11 mouse cellular contexts compared by ENCODE assay signal in genomic region chr1:51758326-51759109, GRCm38 (mm10).
DNase-seq lines count a peak whose midpoint lies in the region; ATAC-seq and TF ChIP-seq lines count a peak whose summit lies in the region.
"Had no signal": no experiment of that assay in that cellular context is flagged by ENCODE, and none has a peak within 500 bp of the region (broad histone marks: within the 10 kb centered on the region; RNA-seq: fewer than 3 reads in every experiment).

No protein-coding gene starts in this region.

- no peak overlapping the region for H3K4me2 ChIP-seq in neural tube, embryonic 14.5 days (ENCODE audit: low read depth, low read length)
- no peak overlapping the region for H3K4me2 ChIP-seq in forebrain, embryonic 14.5 days (ENCODE audit: low read length)

- intact Hi-C loops in gastrocnemius, adult 2 months (cut with DNase I), result no loop called here
- intact Hi-C loops in gastrocnemius, postnatal 36 days (cut with DNase I), result no loop called here

- H3K27ac ChIP-seq in gastrocnemius, adult 2 months, result peak overlapping the region; percentile 31; the same call in 1 of the 2 replicates
- no peak overlapping the region for H3K27ac ChIP-seq in neural tube, embryonic 14.5 days (ENCODE audit: low read depth, low read length)
- H3K27ac ChIP-seq in forebrain, embryonic 14.5 days (ENCODE audit: low read depth, low read length), result no peak overlapping the region
- H3K27ac ChIP-seq: layer of hippocampus, adult 2 months had no signal

- ATAC-seq in neural tube, embryonic 14.5 days (ENCODE audit: low read depth), result 0 out of 2 replicates have a peak, but pooled peaks have one; percentile 11
- no peak for ATAC-seq in forebrain, embryonic 14.5 days
- ATAC-seq: forebrain, postnatal 0 days had no signal

- no peak for TF ChIP-seq CTCF in gastrocnemius, adult 2 months (IDR thresholded peaks at IDR 0.05)

- H3K4me1 ChIP-seq in neural tube, embryonic 14.5 days (ENCODE audit: control insufficient read depth, insufficient read depth, low read length), result no peaks in the 10 kb centered on the region
- no peaks in the 10 kb centered on the region for H3K4me1 ChIP-seq in forebrain, embryonic 14.5 days (ENCODE audit: control insufficient read depth, insufficient read depth, low read length)

- H3K27me3 ChIP-seq in neural tube, embryonic 14.5 days (ENCODE audit: control insufficient read depth, insufficient read depth, low read length), result no peaks in the 10 kb centered on the region
- no peaks in the 10 kb centered on the region for H3K27me3 ChIP-seq in forebrain, embryonic 14.5 days (replicated peaks; ENCODE audit: control insufficient read depth, insufficient read depth, low read length)

- H3K9me3 ChIP-seq in neural tube, embryonic 14.5 days (ENCODE audit: control insufficient read depth, low read length), result no peaks in the 10 kb centered on the region
- no peaks in the 10 kb centered on the region for H3K9me3 ChIP-seq in forebrain, embryonic 14.5 days (replicated peaks; ENCODE audit: control insufficient read depth, low read length)

- no peak overlapping the region for H3K9ac ChIP-seq in neural tube, embryonic 14.5 days (replicated peaks; ENCODE audit: low read depth, low read length)
- no peak overlapping the region for H3K9ac ChIP-seq in forebrain, embryonic 14.5 days (ENCODE audit: low read length)
- H3K9ac ChIP-seq: forebrain, postnatal 0 days had no signal

- H3K36me3 ChIP-seq in neural tube, embryonic 14.5 days (ENCODE audit: control insufficient read depth, insufficient read depth, low read length), result peaks cover 29% of the 10 kb centered on the region
- peaks cover 83% of the 10 kb centered on the region for H3K36me3 ChIP-seq in forebrain, embryonic 14.5 days (ENCODE audit: control insufficient read depth, insufficient read depth, low read length)

- 69% methylated on average over 15 of the region's 15 CpGs for WGBS in neural tube, embryonic 14.5 days
- 78% methylated on average over 15 of the region's 15 CpGs for WGBS in forebrain, embryonic 14.5 days

- no peak for DNase-seq in gastrocnemius, adult 2 months
- DNase-seq in gastrocnemius, postnatal 36 days, result no peak
- DNase-seq in neural tube, embryonic 10.5 days (ENCODE audit: extremely low spot score, low spot score), result no peak
- peak; percentile 43 to 66 for DNase-seq in left cerebral cortex, adult 18-20 months (ENCODE audit: low spot score in 2 of 2)
- DNase-seq in thymus, postnatal 10 days (ENCODE audit: low spot score in 2 of 2), result no peak
- no peak for DNase-seq in yolk sac, embryonic 10.5 days (ENCODE audit: low spot score)
- no peak for DNase-seq in forebrain, embryonic 14.5 days (ENCODE audit: low spot score)
- DNase-seq: forebrain, postnatal 0 days; lung, adult 2 months had no signal

- no peak overlapping the region for H3K4me3 ChIP-seq in gastrocnemius, adult 2 months
- no peak overlapping the region for H3K4me3 ChIP-seq in neural tube, embryonic 14.5 days (ENCODE audit: low read depth, low read length)
- no peak overlapping the region for H3K4me3 ChIP-seq in forebrain, embryonic 14.5 days (ENCODE audit: low read depth, low read length)
- H3K4me3 ChIP-seq: layer of hippocampus, adult 2 months had no signal

Comparison
In these comparisons a context has a peak if more than half of its experiments do, and no peak if none do; other contexts are left out.
1. DNase-seq: peak in left cerebral cortex, adult 18-20 months (2 of 2); none in gastrocnemius, adult 2 months (single experiment), gastrocnemius, postnatal 36 days (0 of 2), neural tube, embryonic 10.5 days (single experiment), thymus, postnatal 10 days (0 of 2), yolk sac, embryonic 10.5 days (single experiment) and forebrain, embryonic 14.5 days (single experiment).